Mouse (Mus musculus): ENCODE results near the gene Ackr4.

Gene Ackr4

DNA sequence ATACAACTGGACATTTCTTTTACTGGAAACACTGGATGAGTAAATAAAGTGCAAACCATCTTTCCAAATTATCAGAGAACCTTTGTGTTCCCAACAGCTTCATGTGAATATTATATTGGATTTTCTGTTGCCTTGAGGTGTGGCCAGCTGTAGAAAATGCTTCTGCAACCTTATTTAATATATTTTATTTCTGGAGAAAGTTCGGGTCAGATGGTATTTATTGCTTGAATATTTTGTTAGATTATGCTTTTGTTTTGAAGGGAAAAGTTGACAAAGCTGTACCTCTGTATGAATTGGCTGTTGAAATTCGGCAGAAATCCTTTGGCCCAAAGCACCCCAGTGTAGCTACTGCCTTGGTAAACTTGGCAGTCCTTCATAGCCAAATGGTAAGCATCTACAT is 86.4 kb downstream of the Ackr4 start, which contains the start of gene Gm28305:
TSS of gene Gm28305 (plus strand) at position 301 of the 400 bp plus-strand sequence.
- DNase-seq (ENCODE audit: low spot score): no peak

- DNase-seq (ENCODE audit: low spot score): no peak
Measured at GRCm38 (mm10) chr9:104039742-104040141, 87.0 kb downstream of the Ackr4 start.

DNA sequence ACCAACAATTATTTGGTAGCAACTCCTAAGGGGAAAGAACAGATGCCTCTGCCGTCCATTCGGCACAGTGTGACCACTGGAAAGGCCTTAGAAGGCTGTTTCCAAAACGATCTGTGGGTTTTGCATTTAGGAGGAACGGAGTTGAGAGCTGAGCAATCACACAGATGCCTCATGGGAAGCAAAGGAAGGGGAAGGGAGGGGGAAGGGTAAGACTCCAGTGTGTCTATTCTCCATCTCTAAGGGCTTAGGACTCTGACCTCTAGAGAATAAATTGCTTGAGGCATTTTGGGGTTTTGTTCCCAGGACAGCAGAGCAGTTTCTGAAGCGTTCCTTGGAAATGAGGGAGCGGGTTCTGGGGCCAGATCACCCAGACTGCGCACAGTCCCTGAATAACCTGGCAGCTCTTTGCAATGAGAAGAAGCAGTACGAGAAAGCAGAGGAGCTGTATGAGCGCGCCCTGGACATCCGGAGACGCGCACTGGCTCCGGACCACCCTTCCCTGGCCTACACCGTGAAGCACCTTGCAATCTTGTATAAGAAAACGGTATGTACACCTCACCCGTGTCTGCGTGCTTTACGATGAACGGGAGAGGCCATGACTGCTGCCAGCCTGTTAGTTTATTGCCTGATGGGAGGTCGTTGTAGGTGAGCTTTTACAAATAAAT is 87.6 kb downstream of the Ackr4 start:
- DNase-seq (ENCODE audit: low spot score): no peak

DNA sequence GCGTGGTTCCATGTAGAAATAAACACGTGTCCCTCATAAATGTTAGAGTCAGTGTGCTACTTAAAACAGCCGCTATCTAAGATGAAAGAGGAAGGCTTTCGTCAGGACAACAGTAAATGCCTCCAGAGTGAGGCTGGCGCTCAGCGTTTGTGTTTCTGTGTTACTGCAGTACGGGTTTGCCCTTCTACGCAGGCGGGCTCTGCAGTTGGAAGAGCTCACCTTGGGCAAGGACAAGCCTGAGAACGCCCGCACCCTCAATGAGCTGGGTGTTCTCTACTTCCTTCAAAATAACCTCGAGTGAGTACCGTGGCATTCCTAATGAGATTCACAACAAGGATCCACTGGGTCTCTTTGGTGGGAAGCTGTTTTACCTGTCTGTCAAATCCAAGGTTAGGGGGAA is 88.5 kb downstream of the Ackr4 start:
- no peak for DNase-seq (ENCODE audit: low spot score)

- peak; percentile 47 for DNase-seq (ENCODE audit: low spot score)
Measured at GRCm38 (mm10) chr9:104035261-104036015, 91.3 kb downstream of the Ackr4 start.

- no peak for DNase-seq (ENCODE audit: low spot score)
Measured at GRCm38 (mm10) chr9:104034718-104035117, 92.0 kb downstream of the Ackr4 start.

- DNase-seq (ENCODE audit: low spot score): no peak
Measured at GRCm38 (mm10) chr9:104034231-104034630, 92.5 kb downstream of the Ackr4 start.
